Mouse (Mus musculus) bone marrow, adult 2 months (tissue): Measurements from ENCODE around the gene Hdac5.

Experiments used
- CTCF ChIP-seq: fragments of 200-500 bp; IDR thresholded peaks from 2 replicates; pipeline ENCODE4 v1.5.1; 2011; ENCODE audit warnings: low read length, control low read depth; ENCODE audit not compliant: control insufficient read depth, insufficient read depth
- POLR2A ChIP-seq: fragments of 200-500 bp; IDR thresholded peaks from 2 replicates; pipeline ENCODE4 v1.6.1; 2011; ENCODE audit warnings: low read depth, mild to moderate bottlenecking, control low read depth, low read length, borderline replicate concordance; ENCODE audit not compliant: control insufficient read depth

DNA sequence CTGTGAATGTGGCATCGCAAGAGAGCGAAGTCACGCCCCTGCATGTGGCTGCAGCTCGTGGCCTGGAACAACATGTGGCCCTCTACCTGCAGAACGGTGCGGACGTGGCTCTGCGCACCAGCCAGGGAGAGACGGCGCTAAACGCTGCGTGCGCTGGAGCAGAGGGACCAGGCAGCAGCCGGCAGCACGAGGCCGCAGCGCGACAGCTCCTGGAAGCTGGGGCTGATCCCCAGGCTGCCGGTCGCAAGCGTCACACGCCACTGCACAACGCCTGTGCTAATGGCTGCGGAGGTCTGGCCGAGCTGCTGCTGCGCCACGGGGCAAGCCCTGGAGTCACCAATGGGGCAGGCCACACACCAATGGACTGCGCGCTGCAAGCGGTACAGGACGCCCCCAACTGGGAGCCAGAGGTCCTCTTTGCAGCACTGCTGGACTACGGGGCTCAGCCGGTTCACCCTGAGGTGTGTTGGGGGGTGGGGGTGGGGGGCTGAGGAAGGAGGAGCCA lies 46.5 kb upstream of the Hdac5 start:
- TF ChIP-seq CTCF (no peak), POLR2A (no peak)
